Mouse (Mus musculus): ENCODE data around the gene Tprn.
A peak's percentile ranks its signal among the peaks of the same experiment; 100 is the strongest.

The Tprn gene

DNA sequence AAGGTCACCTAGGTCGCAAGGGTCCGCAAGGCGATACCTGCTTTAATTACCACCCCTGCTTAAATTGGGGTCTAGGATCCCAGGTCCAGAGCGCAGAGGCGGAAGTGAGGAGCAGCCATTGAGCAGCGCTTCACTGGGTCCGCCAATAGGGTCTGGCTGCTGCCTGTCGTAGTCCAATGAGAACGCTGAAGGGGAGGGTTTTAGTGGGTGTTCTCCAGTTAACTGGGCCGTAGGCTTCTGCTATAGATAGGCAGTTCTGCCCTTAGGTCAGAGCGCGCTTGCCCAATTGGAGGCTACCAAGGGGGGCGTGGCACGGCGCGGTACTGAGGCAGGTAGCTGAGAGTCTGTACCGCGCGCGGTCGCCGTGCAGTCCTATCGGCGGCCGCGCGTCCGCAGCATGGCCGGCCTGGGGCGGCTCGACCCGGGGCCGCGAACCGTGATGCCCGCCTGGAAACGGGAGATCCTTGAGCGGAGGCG is at the start of gene Tprn:
Gene Tprn (plus strand): TSS at position 328 of the 477 bp plus-strand sequence.
- DNase-seq, result peak; percentile 98

DNA sequence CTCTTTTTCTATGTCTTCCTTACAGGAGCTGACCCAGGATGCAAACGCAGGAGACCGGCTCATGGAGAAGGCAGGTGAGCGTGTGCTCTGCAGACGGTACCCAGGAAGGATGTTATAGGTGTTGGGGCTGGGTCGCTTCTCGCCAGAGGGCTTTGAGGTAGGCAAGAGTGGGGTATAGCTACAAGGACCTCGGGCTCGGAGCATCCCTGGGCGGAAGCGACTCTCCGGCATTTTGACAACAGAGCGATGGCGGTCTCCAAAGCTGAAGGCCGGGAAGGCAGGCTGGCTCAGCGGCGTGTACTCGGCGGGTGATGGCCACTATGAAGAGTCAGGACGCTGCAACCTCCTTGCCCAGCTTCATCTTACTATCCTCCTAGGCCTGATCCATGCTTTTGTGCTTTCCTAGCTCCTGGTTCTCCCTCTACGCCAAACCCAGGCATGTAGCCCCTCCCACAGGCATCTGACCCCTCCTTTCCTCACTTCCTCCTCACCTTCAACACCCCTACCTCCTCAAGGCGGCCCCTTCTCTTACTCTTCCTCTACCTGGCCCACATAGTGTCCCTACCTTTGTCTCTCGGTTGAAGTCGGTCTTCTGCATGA is 49.1 kb upstream of the Tprn start:
- DNase-seq, result no peak

DNA sequence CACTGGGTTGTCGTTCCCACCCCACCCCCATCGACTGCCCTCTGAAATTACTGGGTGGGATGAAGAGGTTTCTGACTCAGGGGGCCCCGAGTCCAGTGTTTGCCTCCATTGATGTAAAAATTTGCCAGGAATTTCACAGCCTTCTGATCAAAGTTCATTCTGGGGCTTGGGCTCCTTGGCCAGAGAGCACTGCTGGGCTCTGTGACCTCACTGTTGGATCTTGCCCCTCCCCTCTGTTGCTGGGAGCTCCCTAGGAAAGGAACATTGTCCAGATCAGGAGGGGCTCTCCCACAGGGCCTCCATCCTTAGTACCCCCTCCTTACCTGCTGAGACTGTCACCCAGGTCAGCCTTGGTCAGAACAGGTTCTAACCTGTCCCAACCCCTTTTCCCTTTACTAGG is 48.0 kb upstream of the Tprn start, which contains the start of gene Stpg3:
Gene Stpg3 (minus strand): TSS at position 194 of the 400 bp plus-strand sequence.
- DNase-seq, result no peak

DNA sequence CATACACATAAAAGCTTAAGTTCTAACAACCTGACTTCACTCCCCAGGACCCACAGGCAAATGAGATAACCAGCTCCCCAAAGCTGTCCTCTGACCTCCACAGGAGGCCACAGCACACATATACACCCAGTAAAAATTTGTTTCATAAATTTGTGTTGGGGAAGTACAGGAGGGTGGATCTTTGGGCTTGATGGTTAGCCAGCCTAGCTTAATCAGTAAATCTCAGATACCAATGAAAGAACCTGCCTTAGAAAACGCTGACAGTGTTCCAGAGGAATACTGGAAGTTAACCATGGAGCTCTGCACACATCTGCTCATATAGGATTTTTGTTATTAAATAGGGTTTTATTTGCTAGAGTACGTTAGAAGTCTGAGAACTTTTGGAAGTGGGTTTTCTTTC is 44.8 kb upstream of the Tprn start:
- DNase-seq, result no peak

DNA sequence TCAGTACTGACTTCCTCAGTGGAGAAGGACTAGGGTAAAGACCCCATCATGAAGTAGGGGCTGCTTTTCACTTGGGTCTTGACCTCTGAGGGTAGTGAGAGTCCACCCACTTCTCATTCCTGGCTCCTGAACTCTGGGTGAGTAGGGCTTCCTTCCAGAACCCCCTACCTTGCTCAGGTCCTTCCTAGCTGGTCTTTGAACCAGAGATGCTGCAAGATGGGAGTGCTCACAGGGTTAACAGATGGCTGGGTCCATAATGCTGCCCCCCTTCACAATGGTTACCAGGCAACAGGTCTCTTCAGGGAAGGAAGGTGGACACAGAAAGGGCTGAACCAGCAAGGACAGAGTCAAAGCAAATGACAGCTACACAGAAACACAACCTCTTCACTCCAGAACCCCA is 44.0 kb upstream of the Tprn start, which contains the start of gene Fam166a:
Gene Fam166a (plus strand): TSS at position 301 of the 400 bp plus-strand sequence.
- DNase-seq, result no peak

DNA sequence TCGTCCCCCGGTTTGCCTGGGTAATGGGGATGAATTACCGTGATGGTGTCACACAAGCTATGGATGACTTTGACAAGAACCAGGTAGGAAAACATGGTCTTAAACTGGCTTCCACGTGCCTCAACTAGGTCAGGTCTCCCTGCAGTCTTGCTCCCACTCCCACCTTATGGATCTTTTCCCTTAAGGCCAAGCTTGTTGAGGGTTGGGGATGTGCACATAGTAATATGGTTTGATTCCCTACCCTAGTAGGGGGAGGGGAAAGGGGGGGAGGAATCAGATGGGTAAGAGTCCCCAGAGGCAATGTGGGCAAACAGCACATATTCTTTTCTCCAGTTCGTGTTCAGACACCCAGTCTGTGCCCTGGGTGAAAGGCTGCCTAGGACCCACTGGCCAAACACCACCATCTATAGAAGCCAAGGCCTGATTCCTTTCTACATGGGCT is 41.1 kb upstream of the Tprn start:
- no peak for DNase-seq

DNA sequence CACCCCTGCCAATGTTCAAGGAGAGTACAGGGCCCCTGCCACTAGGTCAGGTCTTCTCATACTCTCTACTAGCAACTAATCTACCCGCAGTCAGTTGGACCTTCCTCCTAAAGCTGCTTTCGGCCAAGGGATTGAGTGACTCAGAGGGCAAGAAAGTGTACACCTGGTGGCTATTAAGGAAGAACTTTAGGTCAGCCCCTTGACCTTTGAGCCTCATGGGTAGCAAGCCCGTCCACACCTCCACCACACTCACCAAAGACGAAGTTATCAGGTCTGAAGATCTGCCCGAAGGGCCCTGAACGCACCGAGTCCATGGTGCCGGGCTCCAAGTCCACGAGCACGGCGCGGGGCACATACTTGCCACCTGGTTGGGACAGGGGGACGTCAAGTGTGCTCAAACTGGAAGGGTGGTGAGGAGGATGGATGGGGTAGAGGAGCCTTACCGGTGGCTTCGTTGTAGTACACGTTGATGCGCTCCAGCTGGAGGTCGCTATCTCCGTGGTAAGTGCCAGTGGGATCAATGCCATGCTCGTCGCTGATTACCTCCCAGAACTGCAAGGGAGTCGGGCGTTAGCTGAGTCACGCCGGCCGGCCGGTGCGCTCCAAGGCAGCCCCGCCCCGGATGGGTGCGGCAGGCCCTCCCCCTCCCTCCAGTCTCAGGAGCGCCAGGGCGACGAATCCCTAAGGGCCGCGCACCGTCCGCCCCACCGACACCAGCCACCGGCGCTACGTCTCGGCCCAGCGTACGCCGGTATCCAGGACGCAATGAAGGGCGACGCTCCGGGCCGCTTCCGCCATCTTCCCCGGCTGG is 38.5 kb upstream of the Tprn start:
- DNase-seq, result peak; percentile 84

DNA sequence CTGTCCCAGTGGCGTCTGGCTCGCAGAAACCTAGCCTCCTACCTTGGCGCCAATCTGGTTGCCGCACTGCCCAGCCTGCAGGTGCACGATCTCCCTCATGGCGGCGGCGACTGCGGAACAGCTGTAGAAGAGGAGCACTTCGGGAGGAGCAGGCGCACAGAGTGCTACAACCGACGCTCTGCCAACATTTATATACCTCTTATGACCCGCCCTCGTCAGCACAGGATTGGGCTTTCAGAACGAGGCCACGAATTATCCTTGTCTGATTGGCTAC is 38.0 kb upstream of the Tprn start, which contains the start of gene Tubb4b:
Gene Tubb4b (minus strand): TSS at position 211 of the 274 bp plus-strand sequence.
- DNase-seq, result no peak

DNA sequence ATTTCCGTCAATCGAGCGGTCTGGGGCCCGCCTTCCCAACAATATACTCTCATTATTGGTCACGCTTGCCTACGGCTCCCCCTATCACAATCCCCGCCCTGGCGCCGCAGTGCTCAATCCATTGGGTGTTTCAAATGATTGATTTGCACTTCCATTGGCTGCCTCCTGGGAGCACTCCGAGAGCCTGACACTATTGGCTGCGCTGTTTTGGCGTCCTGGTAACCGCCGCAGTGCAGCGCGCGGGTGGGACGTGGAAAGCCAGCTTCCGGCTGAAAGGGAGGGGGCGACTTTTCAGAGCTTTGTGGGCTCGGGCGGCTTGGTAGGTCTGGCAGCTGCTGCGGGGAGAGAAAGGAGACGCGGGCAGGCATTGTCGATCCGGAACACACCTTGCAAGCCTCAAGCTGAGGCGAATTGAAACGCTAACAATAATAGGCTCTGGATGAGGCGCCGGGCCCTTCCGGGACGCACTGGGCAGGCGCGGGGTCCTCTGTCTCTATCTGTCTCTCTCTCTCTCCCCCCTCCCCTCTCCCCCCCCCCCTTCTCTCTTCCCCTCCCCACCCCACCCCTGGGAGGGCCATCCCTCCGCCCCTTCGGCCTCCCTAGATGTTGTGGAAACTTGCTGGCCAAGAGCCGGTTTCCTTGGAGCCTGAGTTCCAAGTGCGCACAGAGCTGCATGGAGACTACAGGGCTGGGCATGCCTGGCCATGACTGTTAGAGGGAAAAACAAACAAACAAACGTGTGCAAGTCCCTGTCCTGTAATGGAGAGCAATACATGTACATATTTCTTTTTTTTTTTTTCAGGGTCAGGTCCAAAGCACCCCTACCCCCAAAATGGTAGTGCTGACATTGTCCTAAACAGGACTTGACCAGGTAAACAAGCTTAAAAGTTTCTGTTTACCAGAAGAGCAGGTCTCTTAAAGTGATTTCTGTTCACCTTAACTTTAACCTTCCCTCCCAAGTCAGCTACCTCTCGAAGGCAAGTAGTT is 37.4 kb upstream of the Tprn start:
- DNase-seq, result peak; percentile 100

DNA sequence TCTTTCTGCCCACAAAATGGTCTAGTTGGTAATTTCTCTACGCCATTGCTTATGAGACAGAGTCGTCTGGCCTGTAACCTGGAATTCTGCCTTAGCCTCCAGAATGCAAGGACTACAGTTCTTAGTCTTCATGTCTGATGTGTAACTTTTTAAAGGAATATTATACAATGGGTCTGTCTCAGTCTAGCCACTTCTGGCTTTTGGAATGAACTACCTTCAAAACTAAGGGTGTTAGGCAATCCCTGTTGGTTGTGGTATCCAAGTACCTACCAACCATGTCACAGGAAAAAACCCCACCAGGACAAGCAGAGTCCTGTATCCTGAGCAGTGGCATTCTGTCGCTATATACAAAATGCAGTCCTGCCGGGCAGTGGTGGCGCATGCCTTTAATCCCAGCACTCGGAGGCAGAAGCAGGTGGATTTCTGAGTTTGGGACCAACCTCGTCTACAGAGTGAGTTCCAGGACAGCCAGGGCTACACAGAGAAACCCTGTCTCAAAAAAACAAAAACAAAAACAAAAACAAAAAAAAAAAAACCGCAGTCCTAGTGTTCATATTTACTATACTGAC is 36.5 kb upstream of the Tprn start:
- DNase-seq, result peak; percentile 30

DNA sequence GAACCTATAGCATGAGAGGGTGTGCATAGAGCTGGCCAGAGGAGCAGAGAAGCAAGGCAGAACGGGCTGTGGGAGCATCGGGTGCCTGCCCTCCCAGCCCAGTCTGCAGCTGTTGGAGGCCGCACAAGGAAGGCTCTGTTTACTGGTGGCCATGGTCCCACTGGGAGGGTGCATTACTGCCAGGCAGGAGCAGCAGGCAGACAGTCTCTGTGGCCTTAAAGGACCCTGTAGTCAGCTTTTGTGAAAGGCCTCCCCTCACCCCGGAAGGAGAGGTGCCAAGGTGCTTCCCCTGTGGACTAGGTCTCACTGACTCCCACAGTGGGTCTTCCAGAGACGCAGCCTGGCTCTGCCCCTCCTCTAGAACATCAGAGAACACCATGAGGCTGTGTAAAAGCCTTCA is 35.6 kb upstream of the Tprn start:
- peak; percentile 70 for DNase-seq

DNA sequence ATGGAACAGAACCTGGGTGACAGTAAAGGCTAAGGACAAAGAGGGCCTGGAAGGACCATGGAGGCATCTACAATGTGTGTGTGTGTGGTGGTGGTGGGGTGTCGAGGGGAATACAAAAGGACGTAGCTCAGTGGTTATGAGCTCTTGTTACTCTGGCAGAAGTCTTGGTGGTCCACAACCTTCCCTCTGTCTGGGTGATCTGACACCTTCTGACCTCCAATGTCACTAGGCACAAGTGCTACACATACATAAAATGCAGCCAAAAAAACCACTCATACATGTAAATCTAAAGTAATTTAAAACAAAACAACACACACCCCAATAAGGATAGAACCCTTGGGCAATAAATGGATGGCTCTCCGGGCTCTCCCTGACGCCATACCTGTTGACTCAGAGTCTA is 35.0 kb upstream of the Tprn start:
- DNase-seq, result peak; percentile 29

DNA sequence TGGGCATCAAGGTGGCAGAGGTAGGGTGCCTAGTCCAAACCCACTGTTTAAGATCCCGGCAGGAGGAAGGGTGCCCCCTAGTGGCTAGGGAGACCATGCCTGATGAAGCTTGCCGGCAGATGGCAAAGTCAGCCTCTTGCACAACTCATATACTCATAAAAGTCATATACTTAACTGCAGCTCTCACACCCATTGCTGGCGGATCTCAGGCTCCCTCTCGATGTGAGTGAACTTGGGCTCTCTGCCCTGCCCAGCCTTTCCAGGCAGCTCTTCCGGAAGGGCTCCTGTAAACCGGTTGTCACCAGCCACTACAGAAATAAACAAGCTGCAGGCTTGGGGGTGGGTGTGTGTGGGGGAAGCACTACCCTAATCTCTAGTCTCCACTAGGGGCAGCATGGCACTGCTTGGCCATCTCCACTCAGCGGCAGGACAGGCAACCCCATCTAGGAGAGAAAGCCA is 34.0 kb upstream of the Tprn start:
- peak; percentile 91 for DNase-seq

DNA sequence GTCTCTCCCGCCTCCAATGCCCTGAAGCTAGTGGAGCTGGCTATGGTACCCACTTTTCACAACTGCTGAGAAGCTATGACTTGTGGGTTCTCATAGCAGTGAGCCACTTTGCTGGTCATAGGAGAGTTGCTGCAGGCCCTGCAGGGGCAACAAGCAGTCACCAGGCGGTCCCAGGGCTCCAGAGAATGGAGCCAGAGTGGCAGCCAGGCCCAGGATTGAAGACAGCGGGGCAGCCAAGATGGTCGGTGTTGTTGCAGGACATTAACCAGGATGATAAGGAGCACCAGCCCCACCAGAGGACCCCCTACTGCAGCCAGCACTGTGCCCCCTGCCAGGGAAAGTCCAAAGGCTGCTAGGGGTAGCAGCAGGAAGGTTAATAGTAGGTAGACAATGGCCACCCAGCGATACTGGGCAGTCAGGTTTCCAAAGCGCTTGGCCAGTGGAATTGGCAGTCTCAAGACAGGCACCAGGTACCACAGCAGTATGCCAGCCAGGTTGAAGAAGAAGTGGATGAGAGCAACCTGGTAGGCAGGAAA is 33.4 kb upstream of the Tprn start:
- DNase-seq, result peak; percentile 63

DNA sequence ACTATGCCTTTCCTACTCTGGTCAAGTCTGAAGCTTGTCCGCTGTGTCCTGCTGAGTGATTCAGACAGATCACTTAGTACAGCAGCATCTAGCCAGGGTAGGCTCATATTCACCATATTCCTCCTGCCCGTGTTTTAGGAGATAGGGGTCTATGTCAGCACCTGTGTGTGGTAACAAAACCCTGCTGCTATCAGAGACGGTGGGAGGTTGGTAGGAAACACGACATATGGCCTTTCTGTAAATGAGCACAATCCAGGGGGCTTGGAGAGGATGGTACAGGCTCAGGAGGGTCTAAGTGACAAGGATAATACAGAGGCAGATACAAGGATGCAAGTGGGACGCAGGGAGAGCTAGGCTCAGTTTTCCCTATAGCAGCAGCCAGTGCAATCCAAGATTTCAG is 32.8 kb upstream of the Tprn start:
- no peak for DNase-seq

DNA sequence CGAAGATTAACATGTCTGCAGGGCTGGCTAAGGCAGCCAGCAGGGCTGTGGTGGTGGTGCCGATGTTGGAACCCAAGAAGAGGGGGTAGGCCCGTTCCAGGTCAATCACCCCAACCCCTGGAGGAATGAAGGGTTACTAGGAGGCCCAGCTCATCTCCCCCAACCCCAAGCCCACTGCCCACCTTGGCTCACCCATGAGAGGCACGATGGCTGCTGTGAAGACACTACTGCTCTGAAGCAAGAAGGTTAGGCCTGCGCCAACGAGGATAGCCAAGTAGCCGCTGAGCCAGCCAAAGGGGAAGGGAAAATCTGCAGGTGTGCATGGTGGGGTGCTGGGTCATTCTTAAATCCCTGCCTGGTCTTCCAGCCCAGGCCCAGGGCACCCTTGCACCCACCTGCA is 31.8 kb upstream of the Tprn start:
- no peak for DNase-seq

DNA sequence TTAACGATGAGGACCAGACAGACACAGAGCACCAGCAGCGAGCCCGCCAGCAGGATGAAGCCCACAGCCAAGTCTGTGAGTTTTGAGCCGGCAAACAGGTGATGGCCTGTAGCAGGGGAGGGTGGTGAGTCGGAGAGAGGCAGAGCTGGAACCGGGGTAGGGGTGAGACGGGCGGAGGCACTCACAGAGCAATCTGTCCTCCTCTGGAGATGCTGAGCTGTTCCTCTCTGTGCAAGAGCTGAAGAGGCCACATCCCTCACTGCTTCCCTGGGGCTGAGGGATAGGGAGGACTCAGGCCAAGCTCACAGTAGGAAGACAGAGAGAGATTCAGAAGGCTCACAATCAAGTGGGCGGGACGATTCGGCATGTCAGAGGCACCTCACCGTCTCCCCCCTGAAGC is 31.4 kb upstream of the Tprn start:
- no peak for DNase-seq

DNA sequence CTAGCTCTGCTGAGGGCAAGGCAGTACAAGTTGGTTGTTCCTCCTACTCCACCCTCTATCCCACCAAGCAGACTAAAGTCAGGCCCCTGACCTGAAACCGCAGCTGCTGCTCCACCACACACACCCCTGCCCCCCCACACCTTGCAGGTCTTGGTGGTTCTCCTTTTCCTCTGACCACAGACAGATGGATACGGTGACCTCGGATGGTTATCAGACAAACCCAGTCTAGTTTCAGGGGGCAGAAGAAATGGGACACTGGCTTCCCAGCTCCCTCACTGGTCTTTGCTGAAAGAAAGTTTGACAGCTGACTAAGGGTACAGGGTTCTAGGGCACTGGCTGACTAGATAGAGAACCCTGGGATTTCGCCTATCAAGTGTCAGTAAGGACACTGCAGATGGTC is 29.0 kb upstream of the Tprn start:
- DNase-seq, result no peak

DNA sequence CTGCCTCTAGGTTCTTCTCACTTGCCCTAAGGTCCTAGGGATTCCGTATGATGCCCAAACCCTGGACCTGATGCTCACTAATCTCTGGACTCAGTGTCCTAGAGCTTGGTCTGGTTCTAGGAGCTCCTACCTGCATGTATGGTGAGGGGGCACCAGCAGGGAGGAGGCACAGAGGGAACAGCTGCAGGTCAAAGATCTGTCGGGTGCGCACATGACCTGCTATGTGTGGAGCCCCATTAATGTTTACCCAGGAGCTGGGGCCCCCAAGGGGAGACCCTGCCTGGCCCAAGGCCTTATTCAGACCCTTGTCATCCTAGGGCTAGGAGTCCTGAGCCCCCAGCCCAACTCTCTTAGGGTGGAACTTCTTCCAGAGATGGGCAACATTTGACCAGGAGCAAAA is 28.4 kb upstream of the Tprn start, which contains the start of gene Slc34a3:
Gene Slc34a3 (minus strand): TSS at position 315 of the 400 bp plus-strand sequence.
- DNase-seq, result no peak

DNA sequence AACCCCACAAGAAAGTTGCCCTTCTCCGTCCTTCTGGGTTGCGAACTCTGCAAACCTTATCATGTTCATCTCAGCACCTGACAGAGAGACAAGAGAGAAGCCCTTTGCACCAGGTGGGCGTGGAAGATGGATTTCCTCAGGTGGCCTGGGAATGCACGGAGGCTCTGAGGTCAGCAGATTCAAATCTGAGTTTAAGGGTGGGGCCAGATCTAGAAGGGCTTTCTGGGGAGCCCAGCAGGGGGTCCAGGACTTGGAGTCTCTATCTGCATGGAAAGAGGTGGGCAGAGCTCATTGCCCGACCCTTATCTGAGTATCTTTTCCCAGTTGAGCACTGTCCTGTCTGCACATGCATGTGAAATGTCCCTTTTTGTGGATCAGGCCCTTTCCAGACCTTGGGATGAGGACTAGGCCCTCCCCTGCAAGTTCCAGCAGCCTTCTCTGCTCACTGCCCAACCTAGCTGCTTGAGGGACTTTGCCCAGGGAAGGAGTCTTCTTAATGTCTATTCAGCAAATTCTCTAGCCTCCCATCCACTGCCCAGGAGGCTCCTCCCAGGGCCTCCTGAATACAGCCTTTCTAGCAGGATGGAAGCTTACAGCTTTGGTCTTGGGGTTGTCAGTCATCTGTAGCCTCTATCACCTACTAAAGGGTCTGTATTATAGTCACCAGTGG is 27.7 kb upstream of the Tprn start:
- no peak for DNase-seq

DNA sequence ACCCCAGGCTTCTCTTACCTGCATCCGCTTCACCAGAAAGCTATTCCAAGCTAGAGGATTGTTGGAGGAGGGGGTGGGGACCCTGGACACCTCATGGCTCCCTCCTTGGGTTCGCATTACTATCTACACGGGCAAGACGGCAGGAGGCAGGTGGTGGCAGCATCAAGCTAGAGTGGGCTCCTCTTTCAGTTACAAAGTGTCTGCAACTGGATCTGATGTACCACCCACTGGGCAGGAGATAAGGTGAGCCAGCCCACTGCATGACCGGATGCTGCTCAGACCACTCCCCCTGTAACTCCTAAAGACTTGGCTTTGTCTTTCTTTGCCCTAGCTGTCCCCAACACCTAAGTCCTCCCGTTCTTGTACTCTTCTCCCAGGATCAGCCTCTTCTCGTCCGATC is 25.8 kb upstream of the Tprn start, which contains the start of gene Rnf224:
Gene Rnf224 (minus strand): TSS at position 174 of the 400 bp plus-strand sequence.
- no peak for DNase-seq

DNA sequence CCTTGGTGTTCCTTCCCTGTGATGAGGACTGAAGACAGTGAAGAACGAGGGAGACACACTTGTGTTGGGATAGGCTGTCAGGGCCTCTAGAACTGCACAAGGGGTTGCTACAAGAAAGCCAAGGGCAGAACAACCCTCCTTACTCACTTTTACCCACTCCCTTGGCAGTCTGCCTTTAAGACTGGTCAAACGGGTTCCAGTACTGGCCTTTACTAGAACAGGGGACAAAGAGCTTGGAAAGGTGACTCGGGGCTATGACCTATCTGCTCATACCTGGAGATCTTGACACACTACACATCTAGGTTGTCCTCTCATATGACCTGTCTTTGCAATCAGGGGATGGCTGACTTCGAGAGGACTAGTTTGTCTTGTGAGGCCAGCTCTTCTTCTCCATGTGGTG is 24.9 kb upstream of the Tprn start:
- DNase-seq, result no peak

Data from cerebellum, adult 11-12 months (tissue).